Mouse (Mus musculus): Measurements from ENCODE around the gene Gm49388. TPM values are rescaled to one million over a fixed set of nuclear protein-coding genes. Genes with fewer than 3 reads are reported as not detected.

Gm49388 gene
- polyA plus RNA-seq, 1 experiment from 2014 or later, result not detected

- Histone ChIP-seq H3K4me1 (ENCODE audit: control insufficient read depth, insufficient read depth, low read length) (0 out of 2 replicates have a peak, but pooled peaks cover 5% of the 10 kb centered on the region), H3K9me3 (replicated peaks; ENCODE audit: control insufficient read depth, low read length) (no peaks in the 10 kb centered on the region), H3K9ac (replicated peaks; ENCODE audit: low read length) (peak within 1 kb of the TSS; percentile 28; the same call in 1 of the 2 replicates), H3K36me3 (replicated peaks; ENCODE audit: control insufficient read depth, insufficient read depth, low read depth, low read length) (peaks cover 30% of the 10 kb centered on the region), H3K27me3 (ENCODE audit: control insufficient read depth, insufficient read depth, low read length) (no peaks in the 10 kb centered on the region), H3K4me2 (ENCODE audit: low read depth, low read length) (no peak within 1 kb of the TSS), H3K4me3 (ENCODE audit: low read depth, low read length) (0 out of 2 replicates have a peak within 1 kb of the TSS, but pooled peaks have one; percentile 10), H3K27ac (replicated peaks; ENCODE audit: low read depth, low read length) (no peak within 1 kb of the TSS)
- WGBS, result 25% methylated on average over 6 of the region's 6 CpGs
- peak; percentile 81 for ATAC-seq (replicated peaks; ENCODE audit: insufficient number of reproducible peaks, low FRiP score, low TSS enrichment, low read depth)
- peak; percentile 94 for DNase-seq (ENCODE audit: low spot score)
Measured at GRCm38 (mm10) chr7:127800435-127801009, 15.1 kb downstream of the Gm49388 start, which contains the start of gene Hsd3b7. Gene Hsd3b7 (plus strand): TSS chr7:127800604.

GRCm38 (mm10) chr7:127801010-127801621 lies 15.7 kb downstream of the Gm49388 start:
- Histone ChIP-seq H3K9me3 (replicated peaks; ENCODE audit: control insufficient read depth, low read length) (no peaks in the 10 kb centered on the region), H3K9ac (replicated peaks; ENCODE audit: low read length) (no peak overlapping the region; the same call in 1 of the 2 replicates), H3K27me3 (ENCODE audit: control insufficient read depth, insufficient read depth, low read length) (no peaks in the 10 kb centered on the region), H3K4me3 (ENCODE audit: low read depth, low read length) (no peak overlapping the region), H3K27ac (replicated peaks; ENCODE audit: low read depth, low read length) (no peak overlapping the region), H3K4me2 (ENCODE audit: low read depth, low read length) (no peak overlapping the region), H3K4me1 (ENCODE audit: control insufficient read depth, insufficient read depth, low read length) (0 out of 2 replicates have a peak, but pooled peaks cover 5% of the 10 kb centered on the region), H3K36me3 (replicated peaks; ENCODE audit: control insufficient read depth, insufficient read depth, low read depth, low read length) (peaks cover 26% of the 10 kb centered on the region)
- ATAC-seq (replicated peaks; ENCODE audit: insufficient number of reproducible peaks, low FRiP score, low TSS enrichment, low read depth), result peak; percentile 12; the same call in 1 of the 2 replicates
- DNase-seq (ENCODE audit: low spot score), result no peak
- 86% methylated on average over 8 of the region's 8 CpGs for WGBS

GRCm38 (mm10) chr7:127802313-127802712 lies 16.9 kb downstream of the Gm49388 start:
- Histone ChIP-seq H3K36me3 (replicated peaks; ENCODE audit: control insufficient read depth, insufficient read depth, low read depth, low read length) (peaks cover 23% of the 10 kb centered on the region), H3K9me3 (replicated peaks; ENCODE audit: control insufficient read depth, low read length) (no peaks in the 10 kb centered on the region), H3K9ac (replicated peaks; ENCODE audit: low read length) (no peak overlapping the region), H3K4me2 (ENCODE audit: low read depth, low read length) (no peak overlapping the region), H3K27ac (replicated peaks; ENCODE audit: low read depth, low read length) (no peak overlapping the region), H3K4me3 (ENCODE audit: low read depth, low read length) (no peak overlapping the region), H3K27me3 (ENCODE audit: control insufficient read depth, insufficient read depth, low read length) (no peaks in the 10 kb centered on the region), H3K4me1 (ENCODE audit: control insufficient read depth, insufficient read depth, low read length) (0 out of 2 replicates have a peak, but pooled peaks cover 5% of the 10 kb centered on the region)
- 91% methylated on average over 17 of the region's 17 CpGs for WGBS
- DNase-seq (ENCODE audit: low spot score), result no peak
- no peak for ATAC-seq (replicated peaks; ENCODE audit: insufficient number of reproducible peaks, low FRiP score, low TSS enrichment, low read depth)

GRCm38 (mm10) chr7:127808821-127809220 lies 23.4 kb downstream of the Gm49388 start:
- Histone ChIP-seq H3K4me2 (ENCODE audit: low read depth, low read length) (no peak overlapping the region), H3K36me3 (replicated peaks; ENCODE audit: control insufficient read depth, insufficient read depth, low read depth, low read length) (no peaks in the 10 kb centered on the region; the same call in 1 of the 2 replicates), H3K27ac (replicated peaks; ENCODE audit: low read depth, low read length) (no peak overlapping the region), H3K4me3 (ENCODE audit: low read depth, low read length) (no peak overlapping the region), H3K4me1 (ENCODE audit: control insufficient read depth, insufficient read depth, low read length) (no peaks in the 10 kb centered on the region), H3K9ac (replicated peaks; ENCODE audit: low read length) (no peak overlapping the region), H3K9me3 (replicated peaks; ENCODE audit: control insufficient read depth, low read length) (no peaks in the 10 kb centered on the region), H3K27me3 (ENCODE audit: control insufficient read depth, insufficient read depth, low read length) (no peaks in the 10 kb centered on the region)
- ATAC-seq (replicated peaks; ENCODE audit: insufficient number of reproducible peaks, low FRiP score, low TSS enrichment, low read depth) (no peak), DNase-seq (ENCODE audit: low spot score) (no peak)
- WGBS, result 84% methylated on average over 5 of the region's 5 CpGs

- DNase-seq (ENCODE audit: low spot score), result no peak
- no peaks in the 10 kb centered on the region; the same call in 1 of the 2 replicates for H3K36me3 ChIP-seq (replicated peaks; ENCODE audit: control insufficient read depth, insufficient read depth, low read depth, low read length)
Measured at GRCm38 (mm10) chr7:127809846-127810245, 24.4 kb downstream of the Gm49388 start.

GRCm38 (mm10) chr7:127810650-127811049 lies 25.2 kb downstream of the Gm49388 start:
- DNase-seq (ENCODE audit: low spot score), result no peak
- Histone ChIP-seq H3K4me1 (ENCODE audit: control insufficient read depth, insufficient read depth, low read length) (no peaks in the 10 kb centered on the region), H3K4me2 (ENCODE audit: low read depth, low read length) (no peak overlapping the region)

More at GRCm38 (mm10) chr7:127809846-127810245, 24.4 kb downstream of the Gm49388 start:
- 92% methylated on average over 1 of the region's 1 CpGs for WGBS
- ATAC-seq (replicated peaks; ENCODE audit: insufficient number of reproducible peaks, low FRiP score, low TSS enrichment, low read depth), result no peak
- Histone ChIP-seq H3K4me1 (ENCODE audit: control insufficient read depth, insufficient read depth, low read length) (no peaks in the 10 kb centered on the region), H3K4me3 (ENCODE audit: low read depth, low read length) (no peak overlapping the region), H3K27ac (replicated peaks; ENCODE audit: low read depth, low read length) (no peak overlapping the region), H3K27me3 (ENCODE audit: control insufficient read depth, insufficient read depth, low read length) (no peaks in the 10 kb centered on the region), H3K9me3 (replicated peaks; ENCODE audit: control insufficient read depth, low read length) (no peaks in the 10 kb centered on the region), H3K9ac (replicated peaks; ENCODE audit: low read length) (no peak overlapping the region), H3K4me2 (ENCODE audit: low read depth, low read length) (no peak overlapping the region)

GRCm38 (mm10) chr7:127811240-127811639 lies 25.8 kb downstream of the Gm49388 start:
- H3K4me2 ChIP-seq (ENCODE audit: low read depth, low read length), result no peak overlapping the region
- H3K36me3 ChIP-seq (replicated peaks; ENCODE audit: control insufficient read depth, insufficient read depth, low read depth, low read length), result no peaks in the 10 kb centered on the region; the same call in 1 of the 2 replicates
- H3K27ac ChIP-seq (replicated peaks; ENCODE audit: low read depth, low read length), result no peak overlapping the region
- no peak overlapping the region for H3K9ac ChIP-seq (replicated peaks; ENCODE audit: low read length)
- WGBS, result 84% methylated on average over 4 of the region's 4 CpGs
- DNase-seq (ENCODE audit: low spot score) (no peak), ATAC-seq (replicated peaks; ENCODE audit: insufficient number of reproducible peaks, low FRiP score, low TSS enrichment, low read depth) (no peak)
- H3K9me3 ChIP-seq (replicated peaks; ENCODE audit: control insufficient read depth, low read length), result no peaks in the 10 kb centered on the region
- no peaks in the 10 kb centered on the region for H3K27me3 ChIP-seq (ENCODE audit: control insufficient read depth, insufficient read depth, low read length)
- no peaks in the 10 kb centered on the region for H3K4me1 ChIP-seq (ENCODE audit: control insufficient read depth, insufficient read depth, low read length)
- no peak overlapping the region for H3K4me3 ChIP-seq (ENCODE audit: low read depth, low read length)

More at GRCm38 (mm10) chr7:127810650-127811049, 25.2 kb downstream of the Gm49388 start:
- H3K9ac ChIP-seq (replicated peaks; ENCODE audit: low read length), result no peak overlapping the region
- no peak overlapping the region for H3K27ac ChIP-seq (replicated peaks; ENCODE audit: low read depth, low read length)
- no peaks in the 10 kb centered on the region for H3K9me3 ChIP-seq (replicated peaks; ENCODE audit: control insufficient read depth, low read length)
- H3K4me3 ChIP-seq (ENCODE audit: low read depth, low read length), result no peak overlapping the region
- 76% methylated on average over 10 of the region's 10 CpGs for WGBS
- no peak for ATAC-seq (replicated peaks; ENCODE audit: insufficient number of reproducible peaks, low FRiP score, low TSS enrichment, low read depth)
- H3K36me3 ChIP-seq (replicated peaks; ENCODE audit: control insufficient read depth, insufficient read depth, low read depth, low read length), result no peaks in the 10 kb centered on the region; the same call in 1 of the 2 replicates
- H3K27me3 ChIP-seq (ENCODE audit: control insufficient read depth, insufficient read depth, low read length), result no peaks in the 10 kb centered on the region

GRCm38 (mm10) chr7:127812292-127812691 lies 26.9 kb downstream of the Gm49388 start:
- Histone ChIP-seq H3K36me3 (replicated peaks; ENCODE audit: control insufficient read depth, insufficient read depth, low read depth, low read length) (no peaks in the 10 kb centered on the region; the same call in 1 of the 2 replicates), H3K9ac (replicated peaks; ENCODE audit: low read length) (no peak overlapping the region), H3K4me1 (ENCODE audit: control insufficient read depth, insufficient read depth, low read length) (no peaks in the 10 kb centered on the region), H3K4me3 (ENCODE audit: low read depth, low read length) (no peak overlapping the region), H3K27ac (replicated peaks; ENCODE audit: low read depth, low read length) (no peak overlapping the region), H3K9me3 (replicated peaks; ENCODE audit: control insufficient read depth, low read length) (no peaks in the 10 kb centered on the region), H3K4me2 (ENCODE audit: low read depth, low read length) (no peak overlapping the region), H3K27me3 (ENCODE audit: control insufficient read depth, insufficient read depth, low read length) (no peaks in the 10 kb centered on the region)
- ATAC-seq (replicated peaks; ENCODE audit: insufficient number of reproducible peaks, low FRiP score, low TSS enrichment, low read depth), result no peak
- no peak for DNase-seq (ENCODE audit: low spot score)
- WGBS, result 87% methylated on average over 3 of the region's 3 CpGs

Measured in embryonic facial prominence, embryonic 11.5 days (tissue).